Mouse (Mus musculus) CH12.LX (cell line): ENCODE data around the gene Ensa. TPM values are rescaled to one million over a fixed set of nuclear protein-coding genes. Genes with fewer than 3 reads are reported as not detected.

ENCODE experiments used
- DNase-seq: peaks from one replicate; pipeline ENCODE4 v3.0.0-alpha.2; 2013; ENCODE audit errors: extremely low read depth
- H3K27ac ChIP-seq: 2 replicates; pipeline ENCODE4 v1.5.1; 2012; ENCODE audit warnings: low read depth, mild to moderate bottlenecking, control low read depth, moderate library complexity; ENCODE audit not compliant: insufficient read depth
- H3K27me3 ChIP-seq: replicated peaks from 2 replicates; pipeline ENCODE3; 2012; ENCODE audit warnings: inconsistent platforms
- H3K36me3 ChIP-seq, 2 experiments: replicated peaks in 1 of 2; 2 replicates each; pipeline versions ENCODE3 to v1.6.1; 2012; ENCODE audit warnings: inconsistent platforms in 1 of 2, low read length in 1 of 2, mild to moderate bottlenecking in 1 of 2, mixed read lengths in 1 of 2, moderate library complexity in 1 of 2; ENCODE audit not compliant: control insufficient read depth in 1 of 2, insufficient read depth in 1 of 2
- H3K4me1 ChIP-seq, 2 experiments: 2 replicates each; pipeline ENCODE4 v1.6.1; 2012; ENCODE audit warnings: inconsistent platforms in 1 of 2, moderate library complexity in 1 of 2; ENCODE audit not compliant: insufficient read depth in 2 of 2, control insufficient read depth in 1 of 2
- H3K4me2 ChIP-seq: 2 replicates; pipeline ENCODE4 v1.6.1; 2012; ENCODE audit warnings: low read depth, mild to moderate bottlenecking, control low read depth; ENCODE audit not compliant: poor library complexity, insufficient read depth, severe bottlenecking
- H3K4me3 ChIP-seq, 3 experiments: fragments of 150-350 bp in 1 of 3; sonication (generic) in 1 of 3; replicated peaks in 1 of 3; 2 replicates each; pipeline versions ENCODE3 to v1.5.1; 2011 to 2012; ENCODE audit warnings: low read depth in 2 of 3, low read length in 2 of 3, mild to moderate bottlenecking in 2 of 3, moderate library complexity in 2 of 3, control low read depth in 1 of 3, improper control_type of control experiment in 1 of 3, inconsistent platforms in 1 of 3, mixed read lengths in 1 of 3; ENCODE audit not compliant: poor library complexity in 1 of 3
- H3K79me2 ChIP-seq: replicated peaks from 2 replicates; pipeline ENCODE4 v1.6.1; 2012; ENCODE audit warnings: mild to moderate bottlenecking, moderate library complexity; ENCODE audit not compliant: control insufficient read depth, poor library complexity, insufficient read depth, severe bottlenecking; ENCODE audit errors: extremely low read depth
- H3K9ac ChIP-seq: 2 replicates; pipeline ENCODE4 v1.6.1; 2012; ENCODE audit warnings: low read depth, mild to moderate bottlenecking, control low read depth, moderate library complexity; ENCODE audit not compliant: insufficient read depth
- H3K9me3 ChIP-seq: replicated peaks from 2 replicates; pipeline ENCODE3; 2012; ENCODE audit warnings: low read length, inconsistent platforms, mixed read lengths
- BHLHE40 ChIP-seq: IDR thresholded peaks from 2 replicates; pipeline ENCODE4 v1.6.1; 2011; ENCODE audit warnings: mild to moderate bottlenecking, low read depth, low read length, improper control_type of control experiment
- CHD2 ChIP-seq: IDR thresholded peaks from 2 replicates; pipeline ENCODE4 v1.6.1; 2011; ENCODE audit warnings: low read length, improper control_type of control experiment
- CTCF ChIP-seq, 2 experiments: IDR thresholded peaks in 1 of 2; conservative IDR thresholded peaks in 1 of 2; 2 replicates each; pipeline ENCODE4 v1.5.1; 2011 to 2012; ENCODE audit warnings: low read depth in 2 of 2, low read length in 2 of 2, improper control_type of control experiment in 1 of 2, inconsistent platforms in 1 of 2, mild to moderate bottlenecking in 1 of 2, moderate library complexity in 1 of 2
- E2F4 ChIP-seq: IDR thresholded peaks from 2 replicates; pipeline ENCODE4 v1.6.1; 2011; ENCODE audit warnings: low read depth, low read length, improper control_type of control experiment; ENCODE audit not compliant: insufficient replicate concordance
- EP300 ChIP-seq: IDR thresholded peaks from 2 replicates; pipeline ENCODE4 v1.6.1; 2011; ENCODE audit warnings: low read length, improper control_type of control experiment
- HCFC1 ChIP-seq: IDR thresholded peaks from 2 replicates; pipeline ENCODE4 v1.6.1; 2012; ENCODE audit warnings: low read depth, mild to moderate bottlenecking, inconsistent platforms, low read length, improper control_type of control experiment
- JUN ChIP-seq: IDR thresholded peaks from 2 replicates; pipeline ENCODE4 v1.6.1; 2011; ENCODE audit warnings: low read depth, mild to moderate bottlenecking, low read length, improper control_type of control experiment, moderate library complexity; ENCODE audit not compliant: insufficient read depth
- JUND ChIP-seq: conservative IDR thresholded peaks from 2 replicates; pipeline ENCODE4 v1.6.1; 2011; ENCODE audit warnings: low read depth, low read length, improper control_type of control experiment
- MAFK ChIP-seq: IDR thresholded peaks from 2 replicates; pipeline ENCODE4 v1.6.1; 2011; ENCODE audit warnings: low read length, improper control_type of control experiment; ENCODE audit not compliant: insufficient replicate concordance
- MAZ ChIP-seq: IDR thresholded peaks from 2 replicates; pipeline ENCODE4 v1.6.1; 2012; ENCODE audit warnings: low read depth, mild to moderate bottlenecking, inconsistent platforms, low read length, improper control_type of control experiment, moderate library complexity
- MEF2A ChIP-seq: IDR thresholded peaks from 2 replicates; pipeline ENCODE4 v1.6.1; 2014; ENCODE audit warnings: low read depth, mild to moderate bottlenecking, inconsistent platforms, low read length, improper control_type of control experiment, borderline replicate concordance
- MXI1 ChIP-seq: IDR thresholded peaks from 2 replicates; pipeline ENCODE4 v1.6.1; 2011; ENCODE audit warnings: mild to moderate bottlenecking, low read depth, low read length, improper control_type of control experiment
- NELFE ChIP-seq: IDR thresholded peaks from 2 replicates; pipeline ENCODE4 v1.6.1; 2011; ENCODE audit warnings: low read depth, low read length, improper control_type of control experiment
- SIN3A ChIP-seq: IDR thresholded peaks from 2 replicates; pipeline ENCODE4 v1.6.1; 2012; ENCODE audit warnings: low read length, improper control_type of control experiment, inconsistent platforms
- SMC3 ChIP-seq: IDR thresholded peaks from 2 replicates; pipeline ENCODE4 v1.6.1; 2011; ENCODE audit warnings: low read depth, low read length, improper control_type of control experiment
- UBTF ChIP-seq: IDR thresholded peaks from 2 replicates; pipeline ENCODE4 v1.6.1; 2012; ENCODE audit warnings: low read depth, mild to moderate bottlenecking, inconsistent platforms, low read length, improper control_type of control experiment, moderate library complexity
- USF2 ChIP-seq: conservative IDR thresholded peaks from 2 replicates; pipeline ENCODE4 v1.6.1; 2011; ENCODE audit warnings: low read depth, low read length, improper control_type of control experiment
- ZC3H11A ChIP-seq: IDR thresholded peaks from 2 replicates; pipeline ENCODE4 v1.6.1; 2012; ENCODE audit warnings: low read depth, mild to moderate bottlenecking, inconsistent platforms, low read length, improper control_type of control experiment
- ZKSCAN1 ChIP-seq: IDR thresholded peaks from 2 replicates; pipeline ENCODE4 v1.6.1; 2012; ENCODE audit warnings: low read depth, inconsistent platforms, low read length, improper control_type of control experiment, borderline replicate concordance
- dilution Hi-C: fragments of 300-500 bp; cut with MboI; formaldehyde crosslinking; loops from 2 replicates; pipeline ENCODE4 v1.14.3; 2020; ENCODE audit warnings: low sequenced_read_pairs; ENCODE audit not compliant: extremely low pct_unique_long_range_greater_than_20kb, extremely low pct_ligation_motif_present
- in situ Hi-C: fragments of 300-500 bp; cut with MboI; formaldehyde crosslinking; loops from 3 replicates; pipeline ENCODE4 v1.14.3; 2019; ENCODE audit warnings: low sequenced_read_pairs, low pct_ligation_motif_present, low pct_unique_long_range_greater_than_20kb, mixed read lengths
- polyA plus RNA-seq: library from polyadenylated mRNA; unstranded; fragments of >175 nt; gene quantifications from 2 replicates; pipeline ENCODE4 v1.2.1, GENCODE M21; 2012; ENCODE audit warnings: low read depth; ENCODE audit not compliant: insufficient read length
- total RNA-seq, 2 experiments: library from RNA; depleted of rRNA; stranded (reverse); fragments of 300-350 nt in 1 of 2; fragments of >200 nt in 1 of 2; gene quantifications; 2 replicates each; pipeline ENCODE4 v1.2.3; 2012 to 2014

The Ensa gene
- total and polyA plus RNA-seq, 3 experiments, result 51.5 to 58.4 (median 57.8) TPM

- dilution Hi-C loops, result no loop called here
- H3K4me1 ChIP-seq, result peaks cover 24 to 48% of the 10 kb centered on the region in 2 experiments
- no peak for DNase-seq
- TF ChIP-seq NELFE (no peak), SMC3 (no peak), ZC3H11A (no peak), EP300 (no peak), ZKSCAN1 (no peak)
- no peaks in the 10 kb centered on the region; the same call in 1 of the 2 replicates for H3K79me2 ChIP-seq
- H3K4me3 ChIP-seq, result no peak overlapping the region
- H3K9ac ChIP-seq, result no peak overlapping the region
- in situ Hi-C loops, result no loop called here
- H3K4me2 ChIP-seq, result no peak overlapping the region
- peaks cover 0 to 6% of the 10 kb centered on the region in 2 experiments for H3K36me3 ChIP-seq
- no peak overlapping the region for H3K27ac ChIP-seq
- H3K27me3 ChIP-seq, result no peaks in the 10 kb centered on the region
- H3K9me3 ChIP-seq, result no peaks in the 10 kb centered on the region
Measured at GRCm38 (mm10) chr3:95677420-95678090, 52.8 kb downstream of the Ensa start.

- H3K4me3 ChIP-seq, result no peak overlapping the region
- H3K9ac ChIP-seq, result no peak overlapping the region
- H3K27me3 ChIP-seq, result no peaks in the 10 kb centered on the region
- H3K36me3 ChIP-seq, result peaks cover 0 to 6% of the 10 kb centered on the region in 2 experiments
- no peak overlapping the region for H3K4me2 ChIP-seq
- in situ Hi-C loops (no loop called here), dilution Hi-C loops (no loop called here)
- H3K4me1 ChIP-seq, result peaks cover 18 to 42% of the 10 kb centered on the region in 2 experiments
- no peaks in the 10 kb centered on the region for H3K9me3 ChIP-seq
- TF ChIP-seq UBTF (no peak), SMC3 (no peak), USF2 (no peak), JUN (no peak), SIN3A (no peak)
- no peak for DNase-seq
- H3K27ac ChIP-seq, result no peak overlapping the region
- no peaks in the 10 kb centered on the region; the same call in 1 of the 2 replicates for H3K79me2 ChIP-seq
Measured at GRCm38 (mm10) chr3:95679551-95679950, 54.8 kb downstream of the Ensa start.

GRCm38 (mm10) chr3:95680673-95681072 is 55.9 kb downstream of the Ensa start:
- Histone ChIP-seq H3K27me3 (no peaks in the 10 kb centered on the region), H3K79me2 (no peaks in the 10 kb centered on the region), H3K4me2 (no peak overlapping the region), H3K27ac (no peak overlapping the region), H3K9me3 (no peaks in the 10 kb centered on the region), H3K9ac (no peak overlapping the region), H3K4me3 (no peak overlapping the region), H3K36me3 (peaks cover 0 to 6% of the 10 kb centered on the region in 2 experiments), H3K4me1 (peaks cover 7 to 33% of the 10 kb centered on the region in 2 experiments)
- dilution Hi-C loops (no loop called here), in situ Hi-C loops (no loop called here)
- TF ChIP-seq JUN (no peak), CHD2 (no peak), BHLHE40 (no peak), MAZ (no peak), MAFK (no peak), JUND (no peak), E2F4 (no peak), SMC3 (no peak), CTCF (conservative IDR thresholded peaks at IDR 0.05 in 1 of 2, IDR thresholded peaks at IDR 0.05 in 1 of 2; ENCODE audit: low read depth in 2 of 2, low read length in 2 of 2) (no peak), MXI1 (no peak), HCFC1 (no peak), ZKSCAN1 (no peak), MEF2A (no peak)
- DNase-seq, result no peak
